Mouse (Mus musculus) duodenum, adult 2 months (tissue): ENCODE results near the gene Rps6kb2. TPM values are rescaled to one million over a fixed set of nuclear protein-coding genes. Genes with fewer than 3 reads are reported as not detected.

ENCODE experiments used
- polyA plus RNA-seq: library from polyadenylated mRNA; depleted of rRNA; stranded (reverse); fragments of >200 nt; gene quantifications from 2 replicates; pipeline ENCODE4 v1.2.3, GENCODE M21; 2012; ENCODE audit warnings: low replicate concordance; rRNA removed

Gene Rps6kb2
- polyA plus RNA-seq, result 49.5 and 55.8 TPM in 2 replicates

GRCm38 (mm10) chr19:4162646-4163542 is at the start of gene Rps6kb2:
Gene Rps6kb2, minus strand, starts transcription at chr19:4163354.

GRCm38 (mm10) chr19:4201291-4201909 is 38.2 kb upstream of the Rps6kb2 start, which contains the start of gene Rad9a:
Gene Rad9a, minus strand, starts transcription at chr19:4201662.

GRCm38 (mm10) chr19:4191528-4192250 is 28.5 kb upstream of the Rps6kb2 start, which contains the start of gene Ppp1ca:
Gene Ppp1ca, plus strand, starts transcription at chr19:4192065.

GRCm38 (mm10) chr19:4190831-4191334 is 27.7 kb upstream of the Rps6kb2 start, which contains the start of gene Tbc1d10c:
Gene Tbc1d10c, minus strand, starts transcription at chr19:4191284.

GRCm38 (mm10) chr19:4175368-4175947 is 12.3 kb upstream of the Rps6kb2 start, which contains the start of gene Carns1:
Gene Carns1, minus strand, starts transcription at chr19:4175479.

GRCm38 (mm10) chr19:4153232-4153654 is 9.9 kb downstream of the Rps6kb2 start, which contains the start of gene Ptprcap:
Gene Ptprcap, plus strand, starts transcription at chr19:4153604.

GRCm38 (mm10) chr19:4148491-4148806 is 14.7 kb downstream of the Rps6kb2 start, which contains the start of gene Coro1b:
Gene Coro1b, plus strand, starts transcription at chr19:4148619.

GRCm38 (mm10) chr19:4143759-4144268 is 19.3 kb downstream of the Rps6kb2 start, which contains the start of gene Cabp4:
Gene Cabp4, minus strand, starts transcription at chr19:4144033.

GRCm38 (mm10) chr19:4139446-4139845 is 23.7 kb downstream of the Rps6kb2 start, which contains the start of gene Gpr152:
Gene Gpr152, plus strand, starts transcription at chr19:4139787.

GRCm38 (mm10) chr19:4125741-4126696 is 37.1 kb downstream of the Rps6kb2 start, which contains the start of gene Aip:
Gene Aip, minus strand, starts transcription at chr19:4125858.

Other genes with a start within 250 kb of the Rps6kb2 start
- 34.0 and 57.2 TPM in 2 replicates for gene Aldh3b1, start 233.5 kb downstream of the Rps6kb2 start, polyA plus RNA-seq
- 99.1 and 127 TPM in 2 replicates for gene Unc93b1, start 228.2 kb downstream of the Rps6kb2 start, polyA plus RNA-seq
- gene Aldh3b3, start 204.7 kb downstream of the Rps6kb2 start, polyA plus RNA-seq, result not detected in 2 replicates
- gene Aldh3b2, start 191.0 kb downstream of the Rps6kb2 start, polyA plus RNA-seq, result 0.58 and 1.3 TPM in 2 replicates
- 136 and 319 TPM in 2 replicates for gene Acy3, start 176.8 kb downstream of the Rps6kb2 start, polyA plus RNA-seq
- 0.28 TPM in 1 of 2 replicates, not detected in the other for gene Tbx10, start 170.6 kb downstream of the Rps6kb2 start, polyA plus RNA-seq
- 26.8 and 33.7 TPM in 2 replicates for gene Nudt8, start 162.8 kb downstream of the Rps6kb2 start, polyA plus RNA-seq
- 0.97 and 1.6 TPM in 2 replicates for gene Gm49405, start 162.7 kb downstream of the Rps6kb2 start, polyA plus RNA-seq
- 9.0 and 9.5 TPM in 2 replicates for gene Doc2g, start 160.0 kb downstream of the Rps6kb2 start, polyA plus RNA-seq
- gene Ndufv1, start 150.5 kb downstream of the Rps6kb2 start, polyA plus RNA-seq, result 160 and 198 TPM in 2 replicates
- 2,340 and 2,743 TPM in 2 replicates for gene Gstp1, start 125.4 kb downstream of the Rps6kb2 start, polyA plus RNA-seq
- gene Gstp2, start 117.3 kb downstream of the Rps6kb2 start, polyA plus RNA-seq, result 291 and 464 TPM in 2 replicates
- gene Gstp3, start 103.8 kb downstream of the Rps6kb2 start, polyA plus RNA-seq, result 13.8 and 20.0 TPM in 2 replicates
- 9.6 TPM in 1 of 2 replicates, not detected in the other for gene Cabp2, start 81.8 kb downstream of the Rps6kb2 start, polyA plus RNA-seq
- 348 and 507 TPM in 2 replicates for gene Cdk2ap2, start 66.2 kb downstream of the Rps6kb2 start, polyA plus RNA-seq
- 152 and 179 TPM in 2 replicates for gene Pitpnm1, start 63.4 kb downstream of the Rps6kb2 start, polyA plus RNA-seq
- gene Aip, start 37.5 kb downstream of the Rps6kb2 start, polyA plus RNA-seq, result 38.1 and 59.6 TPM in 2 replicates
- 0.04 TPM in 1 of 2 replicates, not detected in the other for gene Gpr152, start 23.6 kb downstream of the Rps6kb2 start, polyA plus RNA-seq
- gene Cabp4, start 19.3 kb downstream of the Rps6kb2 start, polyA plus RNA-seq, result 0.22 and 0.57 TPM in 2 replicates
- 265 and 317 TPM in 2 replicates for gene Coro1b, start 14.7 kb downstream of the Rps6kb2 start, polyA plus RNA-seq
- gene Ptprcap, start 9.8 kb downstream of the Rps6kb2 start, polyA plus RNA-seq, result 94.5 and 168 TPM in 2 replicates
- gene Carns1, start 12.1 kb upstream of the Rps6kb2 start, polyA plus RNA-seq, result 1.9 and 3.4 TPM in 2 replicates
- 8.6 and 23.0 TPM in 2 replicates for gene Tbc1d10c, start 27.9 kb upstream of the Rps6kb2 start, polyA plus RNA-seq
- 237 and 257 TPM in 2 replicates for gene Ppp1ca, start 28.7 kb upstream of the Rps6kb2 start, polyA plus RNA-seq
- 12.2 and 12.9 TPM in 2 replicates for gene Rad9a, start 38.3 kb upstream of the Rps6kb2 start, polyA plus RNA-seq
- 6.8 and 12.7 TPM in 2 replicates for gene Clcf1, start 50.9 kb upstream of the Rps6kb2 start, polyA plus RNA-seq
- gene AC109138.7, start 51.0 kb upstream of the Rps6kb2 start, polyA plus RNA-seq, result not detected in 2 replicates
- gene Pold4, start 68.5 kb upstream of the Rps6kb2 start, polyA plus RNA-seq, result 67.0 and 146 TPM in 2 replicates
- gene Ssh3, start 105.8 kb upstream of the Rps6kb2 start, polyA plus RNA-seq, result 70.2 and 100 TPM in 2 replicates
- 0.83 and 3.0 TPM in 2 replicates for gene Ankrd13d, start 119.8 kb upstream of the Rps6kb2 start, polyA plus RNA-seq
- gene Grk2, start 142.9 kb upstream of the Rps6kb2 start, polyA plus RNA-seq, result 75.3 and 106 TPM in 2 replicates
- gene Kdm2a, start 234.9 kb upstream of the Rps6kb2 start, polyA plus RNA-seq, result 46.8 and 50.4 TPM in 2 replicates